26 mouse cellular contexts compared by ENCODE assay signal in the genomic region with DNA sequence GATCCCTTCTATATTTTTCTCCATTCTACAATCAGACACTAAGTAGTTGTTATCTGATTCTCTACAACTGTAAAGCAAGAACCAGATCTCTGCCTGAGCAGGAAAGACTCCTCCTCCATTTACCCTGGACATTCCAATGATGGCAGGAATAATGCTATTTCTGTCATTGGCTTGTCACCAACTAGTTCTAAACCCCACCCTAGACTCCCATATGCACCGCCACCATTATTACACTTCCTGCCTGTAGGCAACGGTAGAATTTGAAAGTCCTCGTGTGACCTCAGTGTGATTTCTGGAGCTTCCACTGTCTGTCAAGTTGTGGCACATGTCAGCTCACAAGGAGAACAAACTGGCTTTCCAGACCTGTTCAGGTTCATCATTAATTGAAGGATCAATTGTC.
DNase-seq lines count a peak whose midpoint lies in the region; ATAC-seq and TF ChIP-seq lines count a peak whose summit lies in the region.
"Had no signal": no experiment of that assay in that cellular context is flagged by ENCODE, and none has a peak within 500 bp of the region (broad histone marks: within the 10 kb centered on the region; RNA-seq: fewer than 3 reads in every experiment).

No protein-coding gene starts in this region.

- H3K4me1 ChIP-seq in heart, postnatal 0 days (ENCODE audit: control insufficient read depth, insufficient read depth) = peaks cover 21% of the 10 kb centered on the region
- no peaks in the 10 kb centered on the region; the same call in 1 of the 2 replicates for H3K4me1 ChIP-seq in midbrain, embryonic 11.5 days (ENCODE audit: control insufficient read depth, insufficient read depth, low read length)
- peaks cover 24% of the 10 kb centered on the region for H3K4me1 ChIP-seq in midbrain, embryonic 13.5 days (replicated peaks)
- H3K4me1 ChIP-seq in limb, embryonic 10.5 days = 0 out of 2 replicates have a peak, but pooled peaks cover 4% of the 10 kb centered on the region
- H3K4me1 ChIP-seq: embryonic facial prominence, embryonic 15.5 days; neural tube, embryonic 12.5 days had no signal

- DNase-seq in heart, adult 11 months = peak; percentile 64
- no peak for DNase-seq in heart, postnatal 36 days
- peak; percentile 81 for DNase-seq in heart, postnatal 0 days (ENCODE audit: low spot score)
- no peak for DNase-seq in heart, adult 9 months (ENCODE audit: low spot score in 2 of 2)
- peak; percentile 33 for DNase-seq in midbrain, embryonic 11.5 days (ENCODE audit: low spot score, missing footprints)
- peak; percentile 16 for DNase-seq in limb, embryonic 10.5 days (ENCODE audit: low spot score)
- DNase-seq in urinary bladder, postnatal 10 days (ENCODE audit: low spot score) = no peak
- DNase-seq: cerebellum, adult 8-10 months; cerebellum, postnatal 25 days; forebrain, postnatal 0 days; heart, postnatal 14 days; kidney, adult 8-10 months; kidney, postnatal 14 days; layer of hippocampus, adult 9-11 months; lung, postnatal 10 days; thymus, postnatal 14 days had no signal

- no peak for TF ChIP-seq EP300 in heart, postnatal 0 days (IDR thresholded peaks at IDR 0.05; ENCODE audit: low read depth)

- no peak overlapping the region for H3K4me3 ChIP-seq in heart, postnatal 0 days (ENCODE audit: low read depth, low read length)
- no peak overlapping the region for H3K4me3 ChIP-seq in midbrain, embryonic 11.5 days (ENCODE audit: low read depth, low read length)
- H3K4me3 ChIP-seq in midbrain, embryonic 13.5 days (replicated peaks) = no peak overlapping the region
- H3K4me3 ChIP-seq in limb, embryonic 10.5 days = no peak overlapping the region
- H3K4me3 ChIP-seq: embryonic facial prominence, embryonic 10.5 days; embryonic facial prominence, embryonic 15.5 days; forebrain, embryonic 12.5 days; intestine, embryonic 15.5 days; limb, embryonic 13.5 days; neural tube, embryonic 12.5 days had no signal

- WGBS in heart, postnatal 0 days = 3% methylated on average over 3 of the region's 3 CpGs
- 83% methylated on average over 3 of the region's 3 CpGs for whole genome bisulfite sequencing in midbrain, embryonic 11.5 days
- WGBS in midbrain, embryonic 13.5 days = 78% methylated on average over 3 of the region's 3 CpGs
- WGBS in limb, embryonic 10.5 days = 74% methylated on average over 3 of the region's 3 CpGs

- no peaks in the 10 kb centered on the region for H3K9me3 ChIP-seq in heart, postnatal 0 days (replicated peaks; ENCODE audit: control insufficient read depth, low read length)
- H3K9me3 ChIP-seq in midbrain, embryonic 11.5 days (ENCODE audit: control insufficient read depth, low read length) = no peaks in the 10 kb centered on the region
- H3K9me3 ChIP-seq in midbrain, embryonic 13.5 days = no peaks in the 10 kb centered on the region
- no peaks in the 10 kb centered on the region for H3K9me3 ChIP-seq in limb, embryonic 10.5 days (replicated peaks)
- H3K9me3 ChIP-seq: embryonic facial prominence, embryonic 10.5 days; embryonic facial prominence, embryonic 15.5 days; forebrain, embryonic 12.5 days; intestine, embryonic 15.5 days; limb, embryonic 13.5 days; neural tube, embryonic 12.5 days had no signal

- no peak for TF ChIP-seq CTCF in heart, postnatal 0 days (IDR thresholded peaks at IDR 0.05; ENCODE audit: low read depth)

- H3K4me2 ChIP-seq in heart, postnatal 0 days (ENCODE audit: low read depth, low read length) = no peak overlapping the region
- no peak overlapping the region for H3K4me2 ChIP-seq in midbrain, embryonic 11.5 days
- no peak overlapping the region for H3K4me2 ChIP-seq in midbrain, embryonic 13.5 days (replicated peaks)
- H3K4me2 ChIP-seq: embryonic facial prominence, embryonic 15.5 days; forebrain, embryonic 12.5 days; intestine, embryonic 15.5 days; limb, embryonic 13.5 days; liver, embryonic 11.5 days; neural tube, embryonic 12.5 days had no signal

- ATAC-seq in heart, postnatal 0 days (ENCODE audit: insufficient read depth, low read depth) = peak; percentile 83
- ATAC-seq in midbrain, embryonic 11.5 days (ENCODE audit: low FRiP score) = no peak
- ATAC-seq in midbrain, embryonic 13.5 days = no peak
- ATAC-seq: activated CD4-positive, CD25-positive, alpha-beta regulatory T cell, adult 4 months; forebrain, postnatal 0 days; intestine, embryonic 15.5 days had no signal

- H3K27ac ChIP-seq in heart, postnatal 0 days (ENCODE audit: low read depth) = peak overlapping the region; percentile 62
- H3K27ac ChIP-seq in midbrain, embryonic 11.5 days (ENCODE audit: low read depth, low read length) = no peak overlapping the region
- H3K27ac ChIP-seq in midbrain, embryonic 13.5 days = no peak overlapping the region
- no peak overlapping the region for H3K27ac ChIP-seq in limb, embryonic 10.5 days
- H3K27ac ChIP-seq: embryonic facial prominence, embryonic 10.5 days; embryonic facial prominence, embryonic 15.5 days; forebrain, embryonic 12.5 days; intestine, embryonic 15.5 days; limb, embryonic 13.5 days; neural tube, embryonic 12.5 days had no signal

- intact Hi-C loops in heart, postnatal 36 days (cut with DNase I) = no loop called here

- no peak overlapping the region for H3K9ac ChIP-seq in heart, postnatal 0 days (replicated peaks; ENCODE audit: low read depth, low read length)
- H3K9ac ChIP-seq in midbrain, embryonic 11.5 days (ENCODE audit: low read length) = no peak overlapping the region
- H3K9ac ChIP-seq in midbrain, embryonic 13.5 days (replicated peaks) = no peak overlapping the region
- H3K9ac ChIP-seq: embryonic facial prominence, embryonic 15.5 days; forebrain, embryonic 12.5 days; forebrain, postnatal 0 days; intestine, embryonic 15.5 days; limb, embryonic 13.5 days; neural tube, embryonic 12.5 days had no signal

- H3K36me3 ChIP-seq in heart, postnatal 0 days (replicated peaks; ENCODE audit: control insufficient read depth, insufficient read depth, low read length) = no peaks in the 10 kb centered on the region
- no peaks in the 10 kb centered on the region for H3K36me3 ChIP-seq in midbrain, embryonic 11.5 days (ENCODE audit: control insufficient read depth, insufficient read depth, low read length)
- H3K36me3 ChIP-seq in midbrain, embryonic 13.5 days = no peaks in the 10 kb centered on the region
- no peaks in the 10 kb centered on the region for H3K36me3 ChIP-seq in limb, embryonic 10.5 days
- H3K36me3 ChIP-seq: embryonic facial prominence, embryonic 10.5 days; embryonic facial prominence, embryonic 15.5 days; forebrain, embryonic 12.5 days; intestine, embryonic 15.5 days; limb, embryonic 13.5 days; neural tube, embryonic 12.5 days had no signal

- no peaks in the 10 kb centered on the region for H3K27me3 ChIP-seq in heart, postnatal 0 days (ENCODE audit: control insufficient read depth, insufficient read depth, low read length)
- no peaks in the 10 kb centered on the region for H3K27me3 ChIP-seq in midbrain, embryonic 11.5 days (ENCODE audit: control insufficient read depth, insufficient read depth, low read length)
- no peaks in the 10 kb centered on the region for H3K27me3 ChIP-seq in midbrain, embryonic 13.5 days
- H3K27me3 ChIP-seq in limb, embryonic 10.5 days (ENCODE audit: low read depth, poor library complexity, severe bottlenecking) = no peaks in the 10 kb centered on the region
- H3K27me3 ChIP-seq: CH12.LX; embryonic facial prominence, embryonic 15.5 days; forebrain, embryonic 12.5 days; intestine, embryonic 15.5 days; limb, embryonic 13.5 days; neural tube, embryonic 12.5 days had no signal

Comparison
In these comparisons a context has a peak if more than half of its experiments do, and no peak if none do; other contexts are left out.
1. DNase-seq: peak in heart, adult 11 months (single experiment), heart, postnatal 0 days (single experiment), midbrain, embryonic 11.5 days (single experiment) and limb, embryonic 10.5 days (single experiment); none in heart, postnatal 36 days (0 of 2), heart, adult 9 months (0 of 2) and urinary bladder, postnatal 10 days (single experiment).